In genomic region chr6:112304751-112305150, GRCm38 (mm10) we compare ENCODE assay signal across 10 mouse cellular contexts. TPM values are rescaled to one million over a fixed set of nuclear protein-coding genes. Genes with fewer than 3 reads are reported as not detected.
DNase-seq lines count a peak whose midpoint lies in the region; ATAC-seq and TF ChIP-seq lines count a peak whose summit lies in the region.
"Had no signal": no experiment of that assay in that cellular context is flagged by ENCODE, and none has a peak within 500 bp of the region (broad histone marks: within the 10 kb centered on the region; RNA-seq: fewer than 3 reads in every experiment).

No protein-coding gene starts in this region.

- H3K9ac ChIP-seq in forebrain, postnatal 0 days: no peak overlapping the region
- H3K9ac ChIP-seq: embryonic facial prominence, embryonic 12.5 days; limb, embryonic 12.5 days had no signal

- peak; percentile 2 to 44 for DNase-seq in layer of hippocampus, adult 18-20 months (ENCODE audit: low spot score in 2 of 2)
- DNase-seq in layer of hippocampus, adult 9-10 months (ENCODE audit: low spot score): no peak
- peak; percentile 51 for DNase-seq in gastrocnemius, postnatal 10 days
- peak; percentile 73 to 79 for DNase-seq in kidney, postnatal 25 days
- peak; percentile 36 for DNase-seq in ovary, postnatal 36 days (ENCODE audit: low spot score)
- no peak for DNase-seq in adipocyte (ENCODE audit: low spot score)
- DNase-seq in forebrain, postnatal 0 days: no peak

- no peaks in the 10 kb centered on the region for H3K36me3 ChIP-seq in forebrain, postnatal 0 days (ENCODE audit: insufficient read depth)
- H3K36me3 ChIP-seq: embryonic facial prominence, embryonic 12.5 days; limb, embryonic 12.5 days had no signal

- no peaks in the 10 kb centered on the region; the same call in 1 of the 2 replicates for H3K27me3 ChIP-seq in forebrain, postnatal 0 days (ENCODE audit: insufficient read depth, low read length)
- H3K27me3 ChIP-seq: embryonic facial prominence, embryonic 12.5 days; limb, embryonic 12.5 days had no signal

- H3K9me3 ChIP-seq in forebrain, postnatal 0 days (ENCODE audit: low read length): no peaks in the 10 kb centered on the region
- H3K9me3 ChIP-seq: embryonic facial prominence, embryonic 12.5 days; limb, embryonic 12.5 days had no signal

- WGBS in forebrain, postnatal 0 days: 58% methylated on average over 8 of the region's 8 CpGs

- no peak overlapping the region for H3K27ac ChIP-seq in forebrain, postnatal 0 days (ENCODE audit: low read depth, low read length)
- H3K27ac ChIP-seq: embryonic facial prominence, embryonic 12.5 days; limb, embryonic 12.5 days had no signal

- no peak overlapping the region for H3K4me2 ChIP-seq in forebrain, postnatal 0 days (ENCODE audit: low read depth)
- H3K4me2 ChIP-seq: embryonic facial prominence, embryonic 12.5 days; limb, embryonic 12.5 days had no signal

- no peak for ATAC-seq in erythroblast, adult 5-6 weeks (replicated peaks; ENCODE audit: low FRiP score, poor library complexity, severe bottlenecking)
- ATAC-seq in forebrain, postnatal 0 days: no peak

- no peaks in the 10 kb centered on the region for H3K4me1 ChIP-seq in forebrain, postnatal 0 days (ENCODE audit: insufficient read depth)

- no peak for TF ChIP-seq CTCF in forebrain, postnatal 0 days (IDR thresholded peaks at IDR 0.05; ENCODE audit: low read depth)

- no peak overlapping the region for H3K4me3 ChIP-seq in forebrain, postnatal 0 days (ENCODE audit: low read depth, low read length)
- H3K4me3 ChIP-seq: embryonic facial prominence, embryonic 12.5 days; limb, embryonic 12.5 days had no signal

RNA-seq across cellular contexts. Expression of gene Lmcd1, which starts 31.2 kb away (rescaled TPM):
- 1 to 10 TPM; 6.7 to 8.6 TPM for total RNA-seq in layer of hippocampus, adult 18-20 months (2021)
- 10 to 100 TPM; 76.1 to 89.7 TPM for total RNA-seq in gastrocnemius, postnatal 10 days (2021)
- total RNA-seq in erythroblast, adult 5-6 weeks (2015; ENCODE audit: low replicate concordance): 2.9 TPM in 1 of 2 replicates, not detected in the other
- not detected in 2 replicates for total RNA-seq in erythroblast, adult 5-6 weeks (2017; ENCODE audit: low replicate concordance)
- total RNA-seq in forebrain, postnatal 0 days (2014; rRNA removed): 6.8 and 6.9 TPM in 2 replicates
- 7.3 and 8.4 TPM in 2 replicates for polyA plus RNA-seq in forebrain, postnatal 0 days (2015; fragmentation: Nextera tagmentation; extraction: Ambion mirVana)

Comparison
In these comparisons a context has a peak if more than half of its experiments do, and no peak if none do; other contexts are left out.
1. DNase-seq: peak in layer of hippocampus, adult 18-20 months (2 of 2), gastrocnemius, postnatal 10 days (single experiment), kidney, postnatal 25 days (2 of 2) and ovary, postnatal 36 days (single experiment); none in layer of hippocampus, adult 9-10 months (single experiment), adipocyte (single experiment) and forebrain, postnatal 0 days (single experiment).